Mouse (Mus musculus) heart, adult 2 months (tissue): ENCODE data around the gene Slc2a13.

Source experiments
- CTCF ChIP-seq: fragments of 200-600 bp; IDR thresholded peaks from 2 replicates; pipeline ENCODE4 v1.8.1; 2022; ENCODE audit warnings: antibody characterized with exemption, mild to moderate bottlenecking, moderate library complexity
- EP300 ChIP-seq: fragments of 200-500 bp; IDR thresholded peaks from 2 replicates; pipeline ENCODE4 v1.6.1; 2011; ENCODE audit warnings: low read depth, low read length, control low read depth; ENCODE audit not compliant: insufficient read depth
- POLR2A ChIP-seq: fragments of 200-500 bp; IDR thresholded peaks from 2 replicates; pipeline ENCODE4 v1.6.1; 2011; ENCODE audit warnings: mild to moderate bottlenecking, low read depth, low read length, control low read depth; ENCODE audit not compliant: insufficient read depth

- TF ChIP-seq CTCF: no peak
- TF ChIP-seq EP300: no peak
- no peak for TF ChIP-seq POLR2A
Observed at GRCm38 (mm10) chr15:91526166-91526565, 46.9 kb downstream of the Slc2a13 start.
